Mouse (Mus musculus) MEL-GATA-1-ER (cell line): Measurements from ENCODE around the gene Sephs2.
A peak's percentile ranks its signal among the peaks of the same experiment; 100 is the strongest.

Source experiments
- DNase-seq: peaks from one replicate; pipeline ENCODE4 v3.0.0-alpha.2; 2012; ENCODE audit warnings: low read depth; ENCODE audit errors: extremely low read depth

The Sephs2 gene

DNA sequence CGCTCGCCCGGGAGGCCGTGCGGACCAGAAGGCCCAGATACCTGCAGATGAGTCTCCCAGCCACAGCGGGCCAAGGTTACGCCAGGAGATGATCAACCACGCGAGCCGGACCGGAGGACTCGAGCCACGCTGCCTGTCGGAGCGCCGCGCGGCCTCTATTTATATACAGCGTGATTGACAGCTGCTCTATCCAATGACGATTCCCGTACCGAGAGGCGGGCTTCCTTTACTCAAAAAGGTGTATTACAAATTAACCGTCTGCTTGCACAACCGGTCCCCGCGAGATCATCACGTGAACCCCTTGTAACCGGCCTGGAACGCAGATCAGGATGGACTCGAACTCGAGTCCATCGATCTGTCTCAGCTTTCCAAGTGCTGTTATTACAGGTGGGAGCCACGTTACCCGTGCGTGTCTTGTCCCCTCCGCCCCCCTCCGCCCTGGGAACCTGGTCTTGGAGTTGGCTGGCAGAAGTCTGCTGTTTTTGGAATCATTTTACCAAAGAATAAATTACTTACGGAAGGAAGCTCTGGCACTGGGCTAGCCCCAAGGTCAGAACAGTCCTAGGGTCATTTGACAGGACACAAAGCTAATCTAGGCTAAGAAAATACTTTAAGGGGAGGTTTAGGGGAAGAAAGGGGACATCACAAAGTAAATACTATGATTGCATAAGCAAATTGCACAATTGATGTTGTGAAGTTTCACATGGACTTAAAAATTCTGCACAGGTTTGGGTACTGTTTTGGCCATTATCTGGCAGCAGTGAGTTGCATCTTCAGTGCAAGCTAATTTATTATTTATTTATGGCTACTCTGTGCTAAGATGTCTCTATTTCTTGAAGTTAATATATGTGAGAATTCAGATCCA, at the start of gene Sephs2:
TSS of gene Sephs2 (minus strand) at position 131 of the 865 bp plus-strand sequence.
- peak; percentile 97 for DNase-seq

DNA sequence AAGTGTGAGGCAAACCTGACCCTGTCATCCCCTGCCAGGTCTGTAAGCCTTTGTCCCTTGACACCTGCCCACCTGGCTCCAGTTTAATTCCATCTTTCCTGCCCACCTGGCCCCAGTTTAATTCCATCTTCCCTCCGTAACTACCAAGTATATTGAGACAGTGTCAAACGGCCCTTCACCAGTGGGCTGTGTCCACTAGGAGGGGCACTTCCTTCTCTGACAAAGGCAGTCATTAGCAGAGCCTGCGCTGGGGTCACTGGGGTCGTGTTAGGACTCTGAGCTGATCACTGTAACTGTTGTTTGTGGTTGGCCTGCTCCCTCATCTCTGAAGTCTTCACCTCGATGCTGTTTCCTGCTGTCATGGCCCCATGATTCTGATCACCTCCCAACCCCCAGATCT, 48.2 kb upstream of the Sephs2 start:
- no peak for DNase-seq

DNA sequence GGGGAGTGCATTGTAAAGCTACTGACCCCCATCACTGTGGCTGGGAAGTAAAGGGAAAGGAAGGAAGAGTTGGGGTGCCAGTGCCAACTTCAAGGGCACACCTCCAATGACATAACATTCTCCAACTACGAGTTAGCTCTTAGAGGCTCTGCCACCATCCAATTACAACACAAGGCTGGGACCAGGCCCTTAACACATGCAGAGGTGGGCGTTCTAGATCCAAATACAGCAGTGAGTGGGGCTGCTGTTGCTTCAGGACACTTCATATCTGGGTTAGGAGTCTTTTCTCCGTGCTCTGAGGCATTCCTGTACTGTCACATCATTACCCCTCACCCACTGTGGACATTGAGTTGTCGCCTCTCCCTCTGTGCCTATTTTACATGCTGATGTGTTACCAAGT, 47.3 kb upstream of the Sephs2 start:
- DNase-seq: no peak

DNA sequence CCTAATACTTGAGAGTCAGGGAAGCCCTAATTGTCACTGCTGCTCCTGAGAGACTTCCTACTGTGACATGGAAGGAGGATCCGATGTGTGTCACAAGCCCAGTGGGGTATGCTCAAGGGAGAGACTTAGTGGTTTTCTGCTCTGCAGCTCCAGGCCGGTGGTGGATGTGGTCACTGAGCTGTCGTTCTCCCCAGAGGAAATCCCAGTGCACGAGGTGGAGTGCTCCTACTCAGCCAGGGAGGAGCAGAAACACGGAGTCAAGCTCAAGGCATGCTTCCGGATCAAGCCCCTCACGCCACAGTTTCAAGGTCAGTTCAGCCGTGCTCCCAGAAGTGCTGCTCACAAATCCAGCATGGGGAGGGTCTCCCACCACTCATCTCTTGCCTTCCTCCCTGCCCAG, 40.1 kb upstream of the Sephs2 start:
- no peak for DNase-seq

DNA sequence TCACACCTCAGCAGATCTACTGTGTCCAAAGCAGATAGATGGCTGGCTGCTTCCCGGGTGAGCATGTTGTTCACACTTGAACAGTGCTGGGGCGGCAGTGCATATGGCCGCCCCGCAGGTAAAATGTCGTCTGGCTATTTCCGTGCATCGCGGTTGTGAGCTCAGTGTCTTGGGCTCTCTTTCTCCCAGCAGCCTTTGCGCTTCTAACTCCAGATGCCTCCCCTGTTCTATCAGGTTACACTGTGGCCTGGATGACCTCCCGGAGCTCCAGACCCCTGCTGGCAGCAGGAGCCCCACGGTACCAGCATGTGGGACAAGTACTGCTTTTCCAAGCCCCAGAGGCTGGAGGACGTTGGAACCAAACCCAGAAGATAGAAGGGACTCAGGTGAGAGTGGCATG, 36.1 kb upstream of the Sephs2 start:
- no peak for DNase-seq

DNA sequence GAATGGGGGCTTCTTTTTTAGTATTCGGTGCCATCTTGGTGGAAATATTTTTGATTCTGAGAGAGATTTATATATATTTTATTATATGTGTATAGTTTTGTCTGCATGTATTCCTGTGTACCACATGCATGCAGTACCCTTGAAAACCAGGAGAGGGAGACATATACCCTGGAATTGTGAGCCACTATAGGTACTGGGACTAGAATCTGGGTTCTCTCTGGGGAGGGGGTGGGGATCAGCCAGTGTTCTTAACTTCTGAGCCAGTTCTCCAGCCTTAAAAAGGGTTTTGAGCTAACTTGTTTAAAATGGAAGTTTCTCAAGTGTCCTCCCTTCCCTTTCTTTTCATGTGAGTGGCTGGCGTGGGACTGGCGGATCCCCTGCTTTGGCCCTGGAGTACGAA, 35.0 kb upstream of the Sephs2 start:
- DNase-seq: peak; percentile 48

DNA sequence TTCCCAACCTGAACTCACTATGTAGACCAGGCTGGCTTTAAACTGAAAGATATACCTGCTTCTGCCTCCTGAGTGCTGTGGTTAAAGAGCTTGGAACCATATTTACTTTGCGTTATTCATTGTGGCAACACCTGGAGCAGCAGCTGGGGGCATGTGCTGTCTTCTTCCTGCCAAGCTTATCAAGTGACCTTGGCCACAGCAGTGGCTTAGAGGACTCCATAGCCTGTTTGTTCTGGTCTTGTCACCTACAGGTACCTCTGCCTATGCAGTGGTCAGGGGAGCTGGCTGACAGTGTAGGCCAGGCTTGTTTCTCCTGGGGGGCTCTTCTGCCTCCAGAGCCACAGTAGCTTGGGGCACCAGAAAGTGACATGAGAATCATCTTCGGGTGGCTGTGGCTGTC, 34.6 kb upstream of the Sephs2 start:
- DNase-seq: no peak

DNA sequence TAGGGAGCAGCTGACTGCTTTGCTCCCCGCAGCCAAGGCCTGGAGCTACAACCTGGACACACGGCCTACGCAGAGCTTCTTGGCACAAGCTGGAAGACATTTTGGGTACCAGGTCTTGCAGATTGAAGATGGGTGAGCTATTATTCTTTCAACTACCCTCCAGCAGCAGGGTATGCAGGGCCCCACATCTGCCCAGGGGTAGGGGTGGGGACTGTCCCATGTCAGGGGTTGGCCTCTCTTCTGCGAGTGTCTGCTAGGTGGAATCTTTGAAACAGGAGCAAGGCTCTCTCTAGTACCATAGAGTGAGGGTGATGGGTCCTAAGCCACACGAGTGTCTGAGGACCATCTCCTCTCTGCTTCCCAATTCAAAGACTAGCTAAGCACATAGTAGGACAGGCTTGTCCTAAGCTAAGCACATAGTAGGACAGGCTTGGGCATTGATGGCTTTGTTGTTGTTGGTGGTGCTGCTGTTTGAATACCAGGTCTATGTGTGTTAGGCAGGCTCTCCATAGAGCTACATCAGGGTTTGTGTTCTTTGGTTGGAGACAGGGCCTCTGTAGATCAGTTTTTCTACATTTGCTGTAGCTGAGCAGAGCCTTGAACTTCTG, 23.8 kb upstream of the Sephs2 start:
- no peak for DNase-seq

DNA sequence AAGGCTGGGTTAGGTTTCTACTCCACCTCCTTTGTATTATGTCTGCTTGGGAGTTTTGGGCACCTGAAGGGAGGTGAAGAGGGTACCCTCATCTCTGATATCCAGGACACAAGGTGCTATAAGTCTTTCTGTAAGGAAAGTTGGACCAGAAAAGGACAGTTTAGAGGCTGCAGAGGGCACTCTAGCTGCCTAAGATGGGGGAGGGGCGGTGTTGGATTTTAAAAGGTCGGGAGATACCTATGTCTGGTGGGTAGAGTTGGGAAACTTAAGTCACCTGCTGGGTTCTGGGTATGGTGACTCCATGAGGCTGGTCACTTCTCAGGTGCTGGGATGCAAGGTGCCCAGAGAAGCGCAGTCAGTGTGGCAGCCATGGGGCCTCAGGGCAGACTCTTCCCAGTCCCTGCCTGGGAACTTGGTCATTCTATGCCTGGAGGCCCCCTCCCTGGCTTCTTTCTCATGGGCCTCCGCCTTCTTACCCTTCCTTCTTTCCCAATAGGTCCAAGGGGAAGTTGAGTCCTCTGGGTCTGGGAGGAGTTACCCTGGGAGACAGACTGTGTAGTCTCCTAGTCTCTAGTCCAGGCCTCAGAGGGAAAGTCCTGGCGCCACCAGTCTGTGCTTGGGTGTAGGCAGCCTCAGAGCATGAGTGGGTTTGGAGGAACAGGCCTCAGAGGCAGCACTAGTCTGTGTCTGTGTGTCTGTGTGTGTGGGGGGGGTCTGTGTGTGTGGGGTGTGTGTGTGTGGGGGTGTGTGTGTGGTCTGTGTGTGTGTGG, 23.1 kb upstream of the Sephs2 start:
- no peak for DNase-seq

DNA sequence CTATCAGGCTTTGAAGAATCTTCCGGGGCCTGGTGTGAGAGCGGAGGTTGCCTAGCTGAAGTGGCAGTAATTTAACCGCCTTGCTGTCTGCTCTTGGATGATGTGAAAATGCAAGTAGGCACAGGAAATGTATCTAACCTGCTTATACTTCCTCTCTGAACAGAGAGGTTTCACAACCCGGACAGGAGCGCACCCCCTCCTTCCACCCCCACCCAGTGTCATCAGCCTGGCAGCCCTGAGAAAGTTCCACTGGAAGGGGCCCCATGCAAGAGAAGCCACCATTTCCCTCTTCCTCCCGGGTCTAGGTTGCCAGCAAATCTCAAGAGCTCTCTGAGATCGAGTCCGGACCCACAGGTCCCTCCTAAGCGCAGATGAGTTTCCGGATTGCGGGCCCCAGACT, 22.2 kb upstream of the Sephs2 start, which contains the start of gene Itgal:
TSS of gene Itgal (plus strand) at position 163 of the 400 bp plus-strand sequence.
- no peak for DNase-seq

DNA sequence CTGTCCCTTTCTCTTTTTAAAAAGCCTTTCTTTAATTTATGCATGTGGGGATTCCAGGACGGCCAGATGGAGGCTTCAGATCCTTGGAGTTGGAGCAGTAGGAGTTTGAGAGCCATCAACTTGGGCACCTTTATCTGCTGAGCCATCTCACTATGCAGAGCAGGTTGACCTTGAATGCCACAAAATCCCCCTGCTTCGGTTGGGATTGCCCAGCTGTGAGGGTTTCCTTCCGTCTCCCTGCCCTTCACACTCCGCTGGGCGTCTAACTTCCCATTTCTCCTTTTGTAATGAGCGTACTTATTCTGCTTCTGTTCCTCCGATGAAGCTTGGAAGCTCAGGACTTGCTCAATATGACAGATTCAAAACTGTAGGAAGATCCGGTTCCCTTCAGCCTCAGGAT, 16.3 kb upstream of the Sephs2 start:
- no peak for DNase-seq

DNA sequence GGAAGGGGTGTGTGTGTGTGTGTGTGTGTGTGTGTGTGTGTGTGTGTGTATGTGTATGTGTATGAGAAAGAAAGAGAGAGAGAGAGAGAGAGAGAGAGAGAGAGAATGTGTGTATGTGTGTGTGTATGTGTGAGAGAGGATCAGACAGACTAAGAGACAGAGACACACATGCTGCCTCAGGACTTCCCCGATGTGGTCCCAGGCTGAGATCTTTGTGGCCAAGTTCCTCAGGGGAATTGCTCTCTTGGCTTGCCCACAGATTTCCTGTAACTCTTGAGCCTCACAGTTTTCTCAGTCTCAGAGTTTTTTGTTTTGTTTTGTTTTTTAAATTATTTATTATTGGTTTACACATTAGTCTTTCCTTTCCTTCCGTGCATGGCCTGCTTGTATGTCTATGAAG, 15.5 kb upstream of the Sephs2 start:
- DNase-seq: no peak

DNA sequence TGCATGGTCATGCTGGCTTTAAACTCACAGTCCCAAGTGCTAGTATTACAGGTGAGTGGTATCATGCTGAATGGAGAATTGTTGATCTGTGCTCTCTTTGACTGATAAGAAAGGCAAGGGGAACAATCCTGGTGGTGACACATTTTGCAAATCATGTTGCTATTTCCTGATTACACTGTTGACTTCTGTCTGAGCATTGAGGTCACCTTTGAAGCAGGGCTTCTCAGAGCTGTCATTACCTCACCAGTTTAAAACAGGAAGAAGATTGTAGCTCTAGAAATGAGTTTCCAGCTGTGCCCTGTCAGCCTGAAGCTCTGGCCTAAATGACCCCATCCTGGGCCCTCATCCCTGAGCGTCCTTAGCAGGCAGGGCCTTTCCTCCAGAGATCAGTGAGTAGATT, 14.1 kb upstream of the Sephs2 start:
- no peak for DNase-seq

DNA sequence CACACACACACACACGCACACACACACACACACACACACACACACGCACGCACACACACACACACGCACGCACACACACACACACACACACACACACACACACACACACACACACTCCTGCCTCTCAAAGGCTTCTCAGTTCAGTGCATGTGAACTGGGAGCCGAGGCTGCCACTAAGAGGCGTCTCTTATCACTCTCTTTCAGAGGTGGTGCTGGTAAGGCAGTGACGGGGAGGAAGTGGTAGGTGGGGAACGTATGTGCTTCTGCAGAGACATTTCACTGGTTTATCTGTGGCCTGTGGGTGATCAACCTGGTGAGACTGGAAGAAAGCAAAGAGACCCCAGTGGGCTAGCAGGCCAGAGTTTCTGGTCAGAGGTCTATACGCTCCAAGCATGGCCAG, 11.3 kb upstream of the Sephs2 start:
- peak; percentile 86 for DNase-seq

DNA sequence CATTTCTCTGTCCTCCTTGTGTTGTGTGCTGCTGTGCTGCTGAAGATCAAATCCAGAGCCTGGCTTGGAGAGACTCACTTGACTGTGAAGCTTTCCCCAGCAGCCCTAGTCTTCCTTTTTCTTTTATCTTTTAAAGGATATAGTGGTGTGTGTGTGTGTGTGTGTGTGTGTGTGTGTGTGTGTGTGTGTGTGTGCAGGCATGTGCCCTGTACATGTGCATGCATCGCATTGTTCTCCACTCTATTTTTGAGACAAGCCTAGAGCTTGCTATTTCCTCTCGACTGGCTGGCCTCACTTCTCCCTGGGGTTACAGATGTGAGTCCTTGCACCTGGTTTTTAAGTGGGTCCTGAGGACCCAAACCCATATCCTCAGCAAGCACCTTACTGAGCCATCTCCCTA, 8.3 kb upstream of the Sephs2 start:
- no peak for DNase-seq

DNA sequence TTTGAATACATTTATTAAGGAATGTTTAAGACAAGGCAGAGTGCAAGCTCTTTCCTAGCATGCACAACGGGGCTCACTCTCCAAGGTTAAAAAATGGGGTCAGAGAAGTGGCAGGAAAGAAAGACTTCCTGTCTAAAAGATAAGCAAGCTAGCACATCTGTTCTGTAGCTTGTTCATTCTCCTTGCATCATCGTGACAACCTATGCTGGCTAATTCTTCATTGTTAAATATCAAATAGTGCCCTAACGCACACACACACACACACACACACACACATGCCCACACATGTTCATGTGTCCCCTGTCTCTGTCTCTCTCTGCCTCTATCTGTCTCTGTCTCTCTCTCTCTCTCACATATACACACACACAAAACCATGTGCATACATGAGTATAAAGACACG, 7.3 kb upstream of the Sephs2 start:
- DNase-seq: peak; percentile 59

DNA sequence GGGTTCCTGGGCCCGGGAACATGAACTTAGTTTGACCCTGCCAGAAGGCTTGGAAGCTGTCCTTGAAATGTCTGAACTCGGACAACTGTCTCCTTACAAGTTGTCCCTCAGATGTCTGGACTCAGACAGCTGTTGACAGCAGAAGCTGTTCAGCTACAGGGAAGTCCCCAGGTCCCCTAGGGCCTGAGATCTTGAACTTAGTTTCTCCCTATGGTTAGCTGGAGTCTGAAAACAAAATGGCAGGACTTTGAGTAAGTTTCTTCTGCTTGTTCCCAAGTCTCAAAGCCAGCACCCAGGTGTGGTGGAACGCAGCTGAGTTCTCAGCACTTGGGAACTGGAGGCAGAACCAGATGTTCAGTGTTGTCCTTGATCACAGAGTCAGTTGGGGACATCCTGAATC, 6.2 kb upstream of the Sephs2 start:
- no peak for DNase-seq

DNA sequence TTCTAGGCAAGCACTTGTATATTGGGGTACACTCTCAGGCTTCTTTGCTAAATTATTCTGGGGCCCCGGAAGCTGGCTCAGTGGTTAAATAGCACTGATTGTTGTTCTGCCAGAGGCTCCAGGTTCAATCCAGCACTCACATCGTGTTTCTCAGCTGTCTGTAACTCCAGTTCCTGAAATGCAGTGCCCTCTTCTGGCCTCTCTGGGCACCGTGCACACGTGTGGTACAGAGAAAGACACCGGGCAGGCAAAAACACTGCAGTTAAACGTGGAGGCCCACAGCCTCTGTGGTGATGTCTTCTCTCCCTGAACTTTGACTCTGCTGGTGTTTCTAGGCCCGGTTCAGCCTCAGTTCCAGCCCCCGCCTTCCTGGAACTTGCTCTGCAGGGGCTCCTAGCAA, 4.5 kb upstream of the Sephs2 start:
- no peak for DNase-seq

DNA sequence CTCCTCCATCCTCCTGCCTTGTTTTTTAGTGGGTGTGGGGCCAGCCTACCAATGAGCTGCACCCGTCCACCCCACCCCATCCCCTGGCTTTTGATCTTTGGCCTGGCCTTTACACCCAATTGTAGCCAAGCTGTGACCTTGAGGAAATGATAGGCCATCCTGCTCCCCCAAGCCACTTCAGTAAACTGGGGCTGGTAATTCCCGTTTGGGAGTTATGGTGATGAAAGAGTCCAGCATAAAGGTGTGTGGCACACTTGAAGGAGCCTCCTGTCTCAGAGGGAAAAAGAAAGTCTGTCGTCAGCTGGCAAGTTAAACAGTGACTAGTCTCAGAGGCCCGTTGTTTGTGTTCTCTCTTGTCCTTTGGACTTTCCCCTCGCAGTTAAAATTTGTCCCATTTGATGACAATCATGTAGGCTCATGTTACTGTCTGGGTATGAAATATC, 2.7 kb upstream of the Sephs2 start:
- no peak for DNase-seq

DNA sequence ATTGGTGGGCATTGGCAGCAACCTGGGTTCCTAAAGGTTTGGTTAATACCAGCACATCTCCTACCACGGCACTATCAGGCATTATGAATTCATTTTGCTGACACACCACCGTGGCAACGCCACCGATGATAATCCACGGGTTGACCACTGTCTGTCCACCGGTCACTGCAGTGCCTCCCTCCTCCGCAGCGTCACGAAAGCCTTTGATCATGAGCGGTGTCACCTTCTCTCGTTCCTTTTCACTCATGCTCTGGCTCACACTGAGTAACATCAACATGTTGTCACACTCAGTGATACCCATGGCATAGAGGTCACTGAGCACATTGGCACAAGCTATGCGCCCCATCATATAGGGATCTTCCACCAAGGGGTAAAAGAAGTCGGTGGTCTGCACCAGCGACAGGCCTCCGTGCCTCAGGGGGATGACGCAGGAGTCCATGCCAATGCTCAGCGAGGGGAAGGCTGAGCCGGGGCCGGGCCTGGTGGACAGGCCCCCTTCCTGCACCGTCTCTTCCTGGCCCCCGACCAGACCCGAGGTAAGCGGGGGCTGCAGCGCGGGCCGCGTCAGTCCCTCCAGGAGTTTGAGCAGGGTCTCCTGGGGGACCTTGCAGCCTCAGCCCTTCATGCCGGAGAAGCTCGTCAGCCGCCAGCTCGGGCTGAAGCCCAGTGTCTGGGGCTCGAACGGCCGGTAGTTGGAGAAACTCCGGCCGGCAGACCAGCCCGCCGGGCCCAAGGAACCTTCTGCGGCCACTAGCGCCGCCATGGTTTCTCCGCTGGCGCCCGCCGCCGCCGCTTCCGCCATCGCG, 534 bp downstream of the Sephs2 start:
- DNase-seq: no peak

DNA sequence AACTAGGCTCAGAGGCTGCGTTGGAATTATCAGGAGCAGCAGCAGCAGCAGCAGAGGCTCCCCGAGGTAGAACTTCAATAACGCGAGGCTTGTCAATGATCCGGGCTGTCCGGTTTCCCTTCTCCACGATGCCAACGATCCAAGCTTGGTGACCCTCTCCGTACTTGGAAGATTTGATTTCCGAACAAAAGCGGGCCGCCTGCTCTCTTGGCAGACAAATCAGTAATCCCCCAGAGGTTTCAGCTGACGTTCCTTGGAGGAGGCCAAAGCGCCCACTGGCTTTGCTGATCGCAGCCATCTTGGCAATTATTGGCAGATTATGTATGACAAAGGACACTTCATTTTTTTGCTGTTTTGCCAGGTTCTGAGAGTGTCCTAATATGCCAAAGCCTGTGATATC, 1.3 kb downstream of the Sephs2 start:
- DNase-seq: no peak
